Mouse (Mus musculus): ENCODE results near the gene Nup160.
A peak's percentile ranks its signal among the peaks of the same experiment; 100 is the strongest.

The Nup160 gene

DNA sequence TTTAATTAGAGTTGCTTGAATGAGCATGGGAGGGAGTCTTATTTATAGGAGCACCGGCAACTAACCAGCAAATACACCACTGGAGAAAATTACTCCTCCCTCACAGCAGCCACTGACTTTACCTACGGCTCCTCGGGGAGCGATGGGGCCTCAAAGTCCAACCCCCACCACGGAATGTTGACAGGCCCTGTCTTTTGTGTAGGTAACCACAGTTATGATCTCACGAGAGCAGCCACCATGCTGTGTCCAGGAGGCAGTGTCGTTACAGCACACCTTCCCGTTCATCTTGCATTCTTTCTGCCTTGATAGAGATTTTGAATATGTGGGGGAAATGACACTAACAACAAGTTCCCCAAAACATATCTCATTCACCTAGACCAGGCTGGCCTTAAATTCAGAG lies at the start of gene Nup160:
Gene Nup160, plus strand, starts transcription at position 209 of the 400 bp plus-strand sequence.
- no peak for DNase-seq (ENCODE audit: low spot score in 2 of 2)

DNA sequence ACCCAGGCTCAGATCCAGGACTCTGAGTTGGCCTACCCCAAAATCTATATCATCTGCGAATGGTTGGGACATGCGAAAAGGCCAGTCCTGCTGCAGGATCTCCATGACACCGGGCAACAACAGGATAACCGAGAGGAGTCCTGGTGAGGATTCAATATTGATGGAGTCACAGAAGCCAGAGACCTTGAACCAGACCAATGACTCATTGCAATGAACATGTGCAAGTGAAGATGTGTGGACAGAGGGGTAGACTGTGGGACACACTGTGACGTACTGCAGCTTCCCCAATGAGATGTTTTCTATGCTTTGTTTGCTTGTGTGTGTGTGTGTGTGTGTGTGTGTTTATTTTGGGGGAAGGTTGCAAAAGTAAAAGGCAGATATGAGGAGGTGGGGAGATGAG lies 48.8 kb upstream of the Nup160 start:
- no peak for DNase-seq (ENCODE audit: low spot score in 2 of 2)

DNA sequence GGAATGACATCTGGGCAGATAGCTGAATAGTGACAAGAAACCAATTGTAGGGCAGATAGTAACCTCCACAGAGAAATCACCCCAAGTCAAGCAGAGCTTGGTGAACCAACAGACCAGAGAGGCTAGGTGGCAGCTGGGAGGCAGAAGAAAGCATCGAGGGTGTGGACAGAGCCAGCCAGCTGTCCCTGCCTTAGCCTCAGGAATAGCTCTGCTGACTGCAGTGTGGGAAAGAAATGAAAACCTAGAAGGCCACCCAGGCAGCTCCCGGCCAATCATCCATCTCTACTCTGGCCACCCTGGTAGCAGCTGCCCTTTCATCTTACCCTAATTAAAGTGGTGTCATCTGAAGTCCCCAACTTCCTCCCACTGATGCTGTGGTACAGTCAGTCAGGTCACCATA lies 47.5 kb upstream of the Nup160 start:
- DNase-seq (ENCODE audit: low spot score in 2 of 2) = no peak

DNA sequence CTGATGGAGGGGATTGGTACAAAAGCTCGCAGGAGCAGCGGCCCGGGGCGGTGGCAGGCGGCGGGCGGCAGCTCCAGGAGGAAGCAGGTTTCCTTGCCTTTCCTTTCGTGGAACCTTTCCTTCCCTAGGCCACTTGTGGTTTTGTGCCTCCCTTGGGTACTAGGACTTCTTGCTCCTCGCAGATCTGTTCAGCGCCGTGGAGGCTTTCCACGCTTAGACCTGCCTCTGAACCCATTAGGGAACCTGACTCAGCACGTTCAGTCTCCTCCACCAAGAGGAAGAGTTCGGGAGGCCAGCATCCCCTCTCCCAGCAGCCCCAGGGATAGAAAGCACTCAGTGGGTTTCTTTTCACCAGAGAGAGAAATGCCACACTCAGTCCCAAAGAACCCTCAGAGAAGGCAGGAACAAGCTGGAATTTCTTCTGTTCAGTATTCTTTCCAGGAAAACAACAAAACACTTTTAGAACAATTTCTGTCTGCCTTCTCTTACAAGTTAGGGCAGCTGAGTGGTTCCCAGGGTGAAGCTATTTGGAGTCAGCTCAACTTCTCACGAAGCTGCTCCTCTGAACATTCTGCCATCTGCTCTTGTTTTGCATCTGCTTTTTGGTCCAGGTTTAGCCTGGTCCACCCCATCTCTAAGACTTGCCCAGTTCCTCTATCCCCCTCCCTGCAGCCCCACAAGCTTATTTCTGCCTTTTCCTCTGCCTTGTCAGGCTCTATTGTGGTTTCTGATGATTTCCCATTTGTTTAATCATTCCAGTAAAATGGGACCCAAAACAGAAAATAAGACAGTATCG lies 44.9 kb upstream of the Nup160 start:
- DNase-seq (ENCODE audit: low spot score in 2 of 2) = no peak

DNA sequence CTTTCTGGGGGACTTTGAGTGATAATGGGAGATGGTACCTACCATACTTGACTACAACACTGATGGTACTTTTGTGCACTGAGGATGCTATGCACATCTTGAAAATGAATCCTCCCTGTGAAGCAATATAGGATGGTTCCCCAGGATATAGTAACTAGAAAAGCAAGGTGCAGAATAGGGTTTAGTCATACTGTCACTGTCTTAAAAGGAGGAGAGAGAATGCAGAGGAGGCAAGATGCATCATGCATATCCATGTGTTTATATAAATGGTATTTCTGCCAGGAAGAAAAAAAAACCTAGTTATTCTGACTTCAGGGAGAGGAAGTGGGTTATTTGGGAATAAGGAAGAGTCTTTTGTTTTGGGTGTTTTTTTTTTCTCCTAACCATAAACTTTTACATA lies 42.3 kb upstream of the Nup160 start:
- no peak for DNase-seq (ENCODE audit: low spot score in 2 of 2)

DNA sequence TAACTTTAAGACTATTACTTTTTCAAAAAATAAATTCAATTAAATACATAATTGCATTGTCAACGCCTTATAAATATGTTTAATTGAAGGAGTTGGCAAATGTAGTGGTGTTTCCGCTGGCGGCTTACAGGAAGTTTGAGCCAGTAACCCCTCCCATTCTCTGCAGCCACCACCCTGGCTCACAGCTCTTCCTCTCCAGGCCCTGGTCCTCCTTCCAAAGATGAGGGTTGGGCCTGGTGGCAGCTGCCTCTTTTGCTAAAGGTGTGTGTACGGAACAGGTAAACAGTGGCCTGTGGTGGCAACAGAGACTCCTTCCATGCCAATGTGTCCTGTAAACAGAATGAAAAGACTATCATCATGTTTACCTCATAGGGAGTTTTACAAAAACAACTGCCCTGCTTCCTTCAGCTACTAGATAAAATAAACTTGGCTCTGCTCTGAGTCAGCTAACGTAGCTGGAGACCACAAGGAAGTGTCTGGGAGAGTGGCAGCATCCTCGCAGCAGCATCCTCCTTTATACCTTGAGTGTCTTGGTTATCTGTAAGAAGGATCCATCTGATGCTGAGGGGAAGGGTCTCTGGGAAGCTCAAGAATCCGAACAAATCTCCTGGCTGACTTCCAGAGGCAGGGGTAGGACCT lies 41.8 kb upstream of the Nup160 start:
- DNase-seq (ENCODE audit: low spot score in 2 of 2) = no peak

DNA sequence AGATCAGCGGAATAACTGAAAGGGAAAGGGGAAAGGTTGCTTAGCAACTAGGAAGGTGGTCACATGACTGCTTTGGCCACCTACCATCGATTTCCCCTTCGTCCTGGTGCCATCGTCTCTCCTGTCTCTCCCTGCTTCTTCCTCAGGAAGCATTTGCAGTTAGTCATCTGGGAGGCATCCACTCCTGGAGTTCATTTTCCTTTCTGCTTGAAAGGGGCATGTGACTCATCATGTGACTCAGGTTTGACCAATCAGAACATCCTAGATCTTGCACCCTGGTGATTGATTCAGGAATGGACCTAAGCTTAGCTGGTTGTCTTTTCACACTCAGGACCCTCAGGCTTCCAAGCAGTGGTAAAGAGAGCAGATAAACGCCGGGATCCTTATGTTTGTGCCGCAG lies 40.2 kb upstream of the Nup160 start:
- DNase-seq (ENCODE audit: low spot score in 2 of 2) = no peak

DNA sequence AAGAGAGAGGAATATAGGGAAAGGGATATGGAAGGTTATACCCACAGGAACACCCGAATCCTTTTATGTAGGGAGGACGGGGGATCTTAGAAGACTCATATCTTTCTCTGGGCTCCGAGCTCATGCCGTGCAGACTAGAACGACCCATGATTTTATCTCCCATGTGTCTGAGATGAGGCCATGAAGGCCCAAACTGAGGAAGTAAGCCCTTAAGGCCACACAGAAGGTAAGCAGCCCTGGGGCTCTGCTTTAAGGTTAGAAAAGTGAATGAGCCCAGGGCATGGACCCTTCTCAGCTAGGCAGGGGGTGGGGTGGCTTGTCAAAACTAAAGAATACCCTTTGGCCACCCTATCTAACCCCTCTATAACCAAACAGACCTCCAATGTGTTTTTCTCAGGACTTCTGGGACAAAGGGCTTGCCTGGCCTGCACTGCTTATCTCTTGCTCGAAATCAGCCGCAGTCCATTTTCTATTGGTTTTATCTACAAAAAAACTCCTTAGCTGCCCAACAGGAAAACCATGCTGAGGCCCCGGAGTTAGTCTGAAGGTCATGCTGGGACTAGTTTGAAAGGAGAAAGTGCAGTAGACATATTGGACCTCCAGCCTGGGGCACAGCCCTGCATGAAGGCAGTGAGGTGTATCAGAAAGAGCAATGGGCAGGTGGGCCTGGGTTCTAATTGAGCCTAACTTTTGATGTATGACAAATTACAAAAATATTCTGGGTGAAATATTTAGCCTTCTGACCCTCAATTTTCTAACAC lies 37.8 kb upstream of the Nup160 start:
- DNase-seq (ENCODE audit: low spot score in 2 of 2) = peak; percentile 30 to 44

DNA sequence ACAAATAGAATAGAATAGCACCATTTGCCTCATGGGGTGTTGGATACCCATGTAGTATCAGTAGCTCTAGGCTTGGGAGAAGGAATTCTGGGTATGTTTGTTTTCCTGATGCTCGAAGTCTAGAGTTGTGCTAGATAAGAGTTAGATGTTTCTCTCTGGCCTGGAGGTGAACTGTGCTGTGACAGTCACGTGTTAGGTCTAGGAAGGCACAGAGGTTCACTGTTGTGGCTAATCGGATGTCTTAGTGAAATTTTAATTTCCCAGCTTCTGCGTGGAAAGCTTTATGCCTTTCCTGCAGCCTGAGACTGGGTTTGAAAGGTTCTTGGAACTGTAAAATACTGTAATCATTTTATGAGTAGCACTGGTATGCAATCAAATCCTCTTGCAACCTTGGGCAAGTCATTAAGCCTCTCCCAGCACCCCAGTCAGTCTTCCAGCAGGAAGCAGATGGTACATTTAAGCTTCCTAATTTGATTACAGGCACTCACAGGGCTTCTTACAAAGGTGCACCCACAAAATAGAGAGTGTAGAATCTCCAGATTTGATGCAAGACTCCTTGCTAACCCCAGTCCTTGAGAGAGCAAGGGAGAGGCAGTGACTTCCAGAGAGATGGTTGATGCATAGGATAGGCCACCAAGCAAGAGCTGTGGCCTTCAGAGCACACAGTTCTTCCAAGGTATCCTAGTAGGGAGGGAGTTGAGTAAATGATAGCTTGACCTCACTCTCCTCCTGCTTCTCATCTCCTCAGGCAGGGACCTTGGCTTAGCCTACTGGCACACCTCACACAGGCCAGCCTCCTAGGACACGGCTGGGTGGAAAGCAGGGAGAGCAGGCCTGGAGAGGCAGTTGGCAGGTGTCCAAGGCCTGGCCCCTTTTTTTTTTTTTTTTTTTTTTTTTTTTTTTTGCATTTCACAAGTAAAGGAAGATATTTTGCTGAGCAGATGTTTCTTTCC lies 37.0 kb upstream of the Nup160 start:
- DNase-seq (ENCODE audit: low spot score in 2 of 2) = no peak

DNA sequence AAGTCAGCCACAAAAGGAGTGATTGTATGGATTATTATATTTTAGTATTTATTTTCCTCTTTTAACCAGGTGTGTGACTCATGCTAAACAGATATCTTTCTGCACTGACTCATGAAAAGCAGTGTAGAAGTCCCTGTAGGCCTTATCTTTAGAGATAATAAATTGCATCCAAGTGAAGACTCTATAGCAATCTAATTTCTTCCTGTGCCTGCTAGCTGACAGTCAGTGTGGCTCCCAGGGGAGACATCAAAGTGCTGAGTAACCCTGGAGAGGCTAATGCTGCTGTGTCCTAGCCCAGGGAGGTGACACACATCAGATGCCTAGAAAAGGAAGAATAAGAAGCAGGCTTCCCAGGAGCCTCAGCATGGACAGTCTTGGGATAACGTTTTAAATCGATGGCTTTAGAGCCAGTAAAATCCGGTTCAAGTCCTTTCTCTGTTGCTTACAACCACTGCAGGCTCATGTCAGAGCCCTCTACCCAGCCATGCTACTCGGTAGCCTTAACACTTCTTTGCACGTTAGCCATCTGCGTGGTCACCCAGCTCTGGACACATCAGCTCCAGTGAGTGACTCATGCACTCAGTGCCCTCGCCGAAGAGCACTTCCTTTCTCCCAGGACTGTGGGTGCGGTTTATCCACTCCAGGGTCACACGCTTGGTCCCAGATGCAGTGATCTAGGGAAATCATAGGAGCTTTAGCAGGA lies 35.9 kb upstream of the Nup160 start:
- DNase-seq (ENCODE audit: low spot score in 2 of 2) = no peak

DNA sequence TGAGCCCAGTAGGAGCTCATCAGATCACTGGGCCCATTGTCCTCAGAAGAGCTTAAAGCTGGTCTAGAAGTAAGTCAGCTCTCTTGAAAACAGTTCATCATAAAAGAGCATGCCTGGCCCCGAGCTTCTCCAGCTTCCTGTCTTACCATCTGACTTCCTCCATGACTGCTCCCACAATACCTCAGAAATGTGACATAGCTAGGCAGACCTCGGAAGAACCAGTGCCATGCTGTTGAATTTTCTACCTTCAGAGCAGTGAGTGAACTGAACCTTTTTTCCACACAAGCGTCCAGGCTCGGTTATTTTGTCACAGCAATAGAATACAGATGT lies 35.3 kb upstream of the Nup160 start:
- no peak for DNase-seq (ENCODE audit: low spot score in 2 of 2)

DNA sequence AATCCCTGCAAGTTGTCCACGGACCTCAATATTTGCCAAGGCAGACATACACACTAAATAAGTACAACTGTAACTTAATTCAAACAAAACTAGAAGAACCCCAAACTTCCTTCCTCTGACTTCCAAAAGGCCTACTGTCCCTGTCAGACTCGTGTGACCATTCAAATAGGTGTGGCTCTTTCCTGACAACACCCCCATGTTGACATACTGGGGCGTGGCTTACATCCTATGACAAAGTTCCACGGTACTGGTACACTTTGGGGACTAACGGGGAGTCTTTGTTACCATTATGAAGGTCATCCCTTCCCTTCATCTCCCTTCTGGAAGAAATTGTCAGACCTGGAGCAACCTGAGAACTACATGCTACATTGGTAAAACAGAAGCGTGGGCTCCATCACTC lies 29.9 kb upstream of the Nup160 start:
- no peak for DNase-seq (ENCODE audit: low spot score in 2 of 2)

DNA sequence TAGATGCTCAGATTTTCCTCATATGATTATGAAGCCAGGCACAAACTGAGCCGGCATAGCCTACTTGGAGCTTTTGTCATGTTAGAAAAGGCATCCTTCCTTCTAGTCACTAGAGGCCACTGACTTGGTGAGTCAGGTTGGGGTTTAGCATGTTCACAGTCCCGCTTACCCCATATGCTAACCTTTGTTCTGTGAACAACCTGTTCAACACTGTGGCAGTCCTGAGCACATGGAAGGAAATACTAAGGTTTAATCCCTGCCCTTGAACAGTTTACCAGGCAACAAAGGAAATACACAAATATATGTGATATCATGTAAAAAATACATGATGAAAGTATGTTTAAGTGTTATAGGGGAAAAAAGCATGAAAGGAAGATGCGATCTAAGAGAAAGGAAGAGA lies 27.6 kb upstream of the Nup160 start:
- DNase-seq (ENCODE audit: low spot score in 2 of 2) = no peak

DNA sequence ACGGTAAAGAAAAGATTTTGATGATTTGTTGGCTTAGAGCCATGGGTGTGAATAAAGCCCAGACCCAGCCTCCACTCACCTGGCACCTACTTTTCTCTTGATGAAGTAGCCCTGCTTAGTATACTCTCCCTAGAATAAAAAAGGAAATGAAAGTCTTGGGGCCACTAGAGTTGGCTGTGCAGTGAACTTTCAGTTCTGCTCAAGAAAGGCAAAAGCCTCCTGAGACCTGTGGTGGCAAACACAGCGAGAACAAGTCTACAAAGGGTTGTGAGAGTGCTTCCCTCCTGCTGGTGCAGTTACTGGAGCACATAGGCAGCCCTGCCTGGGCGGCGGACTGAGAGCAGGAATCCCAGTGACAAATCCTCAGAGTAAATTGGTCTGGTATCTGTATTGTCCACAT lies 27.1 kb upstream of the Nup160 start:
- DNase-seq (ENCODE audit: low spot score in 2 of 2) = no peak

DNA sequence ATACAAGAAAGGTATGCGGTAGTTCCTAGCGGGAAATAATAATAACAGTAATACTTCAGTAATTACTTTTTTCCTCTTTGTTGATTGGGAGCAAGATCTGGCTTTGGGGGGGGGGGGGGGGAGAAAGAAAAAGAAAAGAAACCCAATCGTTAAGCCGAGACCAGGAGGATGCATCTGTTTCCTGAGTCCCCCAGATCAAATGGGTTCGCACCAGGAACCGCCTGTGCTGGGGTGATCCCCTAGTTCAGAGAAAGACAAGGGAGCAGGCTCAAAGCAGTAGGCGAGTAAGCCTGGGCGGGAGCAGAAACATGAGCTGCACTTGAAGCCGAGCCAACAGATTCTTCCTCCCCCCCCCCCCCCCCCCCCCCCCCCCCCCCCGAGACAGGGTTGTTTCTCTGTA lies 24.9 kb upstream of the Nup160 start:
- no peak for DNase-seq (ENCODE audit: low spot score in 2 of 2)

DNA sequence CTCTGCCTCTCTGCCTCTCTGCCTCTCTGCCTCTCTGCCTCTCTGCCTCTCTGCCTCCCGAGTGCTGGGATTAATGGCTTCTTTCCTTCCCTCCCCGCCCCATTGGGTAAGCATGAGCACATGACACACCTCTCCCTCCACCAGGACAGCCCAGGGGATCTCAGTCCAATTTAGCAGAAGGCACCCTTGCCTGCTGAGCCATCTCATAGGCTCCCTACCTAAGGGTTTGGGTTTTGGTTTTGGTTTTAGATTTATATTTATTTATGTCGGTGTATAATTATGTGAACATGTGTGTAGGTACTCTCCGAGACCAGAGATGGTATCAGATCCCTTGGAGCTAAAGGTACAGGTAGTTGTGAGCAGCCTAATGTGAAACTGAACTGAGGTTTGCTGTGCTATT lies 24.0 kb upstream of the Nup160 start:
- DNase-seq (ENCODE audit: low spot score in 2 of 2) = no peak

DNA sequence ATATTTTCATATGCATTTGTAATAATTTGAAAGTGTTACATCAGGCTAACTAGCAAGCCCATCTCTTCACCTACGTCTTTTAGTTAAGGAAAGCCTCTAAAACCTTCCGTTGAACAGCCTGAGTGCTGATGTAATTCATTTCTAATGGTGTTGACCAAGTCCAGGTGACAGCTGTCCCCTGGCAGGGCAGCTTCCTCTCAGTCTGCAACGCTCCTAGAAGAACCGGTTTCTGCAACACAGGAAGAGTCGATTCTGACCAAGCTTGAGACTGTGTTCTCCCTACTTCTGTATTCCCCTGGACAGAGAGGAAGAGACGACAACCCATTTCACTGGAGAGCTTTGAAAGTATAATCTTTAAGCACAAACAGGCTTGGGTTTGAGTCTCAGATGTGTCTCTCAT lies 21.6 kb upstream of the Nup160 start:
- DNase-seq (ENCODE audit: low spot score in 2 of 2) = no peak

DNA sequence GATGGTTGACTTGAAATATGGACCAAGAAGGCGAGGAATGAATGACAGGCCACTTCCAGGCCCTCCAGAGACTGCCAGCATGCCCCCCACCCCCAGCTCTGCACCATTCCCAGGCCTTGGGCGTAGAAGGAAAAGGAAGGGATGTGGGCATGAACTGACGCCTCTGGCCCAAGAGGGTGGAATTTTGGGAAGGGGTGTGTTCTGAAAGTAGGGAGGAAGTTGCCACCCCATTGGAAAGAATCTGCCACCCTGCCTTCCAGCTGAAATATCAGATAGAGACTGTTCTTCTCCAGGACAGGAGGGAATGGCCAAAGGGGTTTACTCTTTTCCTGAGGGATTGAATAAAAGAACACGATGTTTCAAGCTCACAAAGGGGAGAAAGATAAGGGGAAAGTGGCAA lies 18.4 kb upstream of the Nup160 start:
- DNase-seq (ENCODE audit: low spot score in 2 of 2) = no peak

DNA sequence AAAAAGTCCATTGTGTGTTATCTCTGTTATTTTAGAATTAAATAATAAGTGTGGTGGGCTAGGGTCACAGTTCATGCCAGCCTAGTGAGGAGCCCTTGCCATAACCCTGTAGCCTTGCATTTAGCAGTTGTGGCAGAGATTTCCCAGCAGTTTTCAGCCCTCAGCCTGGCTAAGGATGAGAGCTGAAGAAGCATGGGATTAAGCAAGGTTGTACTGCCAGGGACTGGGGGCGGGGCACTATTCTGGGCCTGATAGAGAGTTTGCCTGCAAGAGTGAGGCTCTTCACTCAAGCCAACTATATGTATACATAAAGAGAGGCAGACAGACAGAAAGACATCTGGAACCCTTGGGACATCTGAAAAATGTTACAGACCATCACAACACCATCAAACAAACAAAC lies 18.0 kb upstream of the Nup160 start:
- DNase-seq (ENCODE audit: low spot score in 2 of 2) = no peak

DNA sequence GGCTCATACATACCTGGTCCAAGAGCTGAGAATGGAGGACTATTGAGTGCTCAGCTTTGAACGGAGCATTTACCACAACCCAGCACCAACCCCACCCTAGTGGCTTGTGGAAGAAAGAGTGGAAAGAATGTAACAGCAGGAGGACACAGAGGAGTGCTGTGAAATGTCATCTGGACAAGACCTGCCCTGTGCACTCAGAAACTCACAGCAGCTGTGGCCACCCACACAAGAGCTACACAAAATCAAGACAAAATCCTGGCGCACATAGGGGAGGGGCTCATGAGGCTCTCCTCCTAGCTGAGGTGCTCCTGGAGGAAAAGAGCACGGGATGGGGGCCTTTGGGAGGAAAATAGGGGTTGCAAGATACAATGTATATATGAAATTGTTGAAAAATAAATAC lies 17.4 kb upstream of the Nup160 start:
- DNase-seq (ENCODE audit: low spot score in 2 of 2) = no peak

DNA sequence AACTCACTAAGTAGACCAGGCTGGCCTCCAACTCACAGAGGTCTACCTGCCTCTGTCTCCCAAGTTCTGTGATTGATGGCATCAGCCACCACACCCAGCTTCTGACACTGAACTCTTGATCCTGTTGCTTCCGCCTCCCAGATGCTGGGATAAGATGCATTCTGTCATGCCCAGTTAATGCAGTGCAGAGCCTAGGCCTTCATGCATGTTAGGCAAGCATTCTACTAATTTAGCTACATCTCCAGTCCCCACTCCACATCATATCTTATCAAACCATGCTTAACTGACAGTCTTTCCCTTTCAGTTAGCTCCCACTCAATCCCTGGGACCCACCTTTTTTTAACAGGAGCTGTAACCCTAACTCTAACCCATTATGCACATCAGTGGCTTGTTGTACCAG lies 16.1 kb upstream of the Nup160 start:
- DNase-seq (ENCODE audit: low spot score in 2 of 2) = no peak

Measured in urinary bladder, adult 18-20 months (tissue).